Mouse (Mus musculus) lung, postnatal 25 days (tissue): Measurements from ENCODE around the gene Camp.
"Not testable (repeated sequence)": the region's sequence is repeated elsewhere in the genome, so short reads cannot be mapped to it uniquely, and the experiment has no call there.

Source experiments
- DNase-seq: peaks from one replicate; pipeline ENCODE4 v3.0.0; 2022; ENCODE audit warnings: low spot score

Camp gene

GRCm38 (mm10) chr9:109850099-109850498, 682 bp upstream of the Camp start:
- DNase-seq = no peak

GRCm38 (mm10) chr9:109833088-109833412, 16.4 kb downstream of the Camp start:
- DNase-seq = no peak

- DNase-seq = peak; percentile 83
Observed at GRCm38 (mm10) chr9:109832391-109833087, 16.9 kb downstream of the Camp start, which contains the start of gene Nme6. Gene Nme6 (plus strand): TSS chr9:109832749.

GRCm38 (mm10) chr9:109826181-109826580, 23.2 kb downstream of the Camp start:
- no peak for DNase-seq

- DNase-seq = no peak
Observed at GRCm38 (mm10) chr9:109825739-109826138, 23.7 kb downstream of the Camp start.

- no peak for DNase-seq
Observed at GRCm38 (mm10) chr9:109816341-109816740, 33.1 kb downstream of the Camp start.

GRCm38 (mm10) chr9:109813424-109813823, 36.0 kb downstream of the Camp start:
- no peak for DNase-seq

GRCm38 (mm10) chr9:109811980-109812379, 37.4 kb downstream of the Camp start, which contains the start of gene Spink8:
Gene Spink8 (plus strand): TSS chr9:109812280.
- no peak for DNase-seq

GRCm38 (mm10) chr9:109807898-109808297, 41.5 kb downstream of the Camp start:
- DNase-seq = no peak

GRCm38 (mm10) chr9:109806695-109807293, 42.6 kb downstream of the Camp start:
- no peak for DNase-seq

GRCm38 (mm10) chr9:109806260-109806659, 43.2 kb downstream of the Camp start:
- no peak for DNase-seq

GRCm38 (mm10) chr9:109805596-109805995, 43.8 kb downstream of the Camp start:
- not testable (repeated sequence) for DNase-seq

- no peak for DNase-seq
Observed at GRCm38 (mm10) chr9:109798051-109798450, 51.4 kb downstream of the Camp start.
